Mouse (Mus musculus) testis, adult 2 months (tissue): Measurements from ENCODE around the gene Wnt10b.

Source experiments
- CTCF ChIP-seq: fragments of 200-500 bp; IDR thresholded peaks from 2 replicates; pipeline ENCODE4 v1.5.1; 2012; ENCODE audit warnings: low read depth, mild to moderate bottlenecking, inconsistent platforms, low read length, moderate library complexity; ENCODE audit not compliant: control insufficient read depth, insufficient read depth, insufficient replicate concordance
- POLR2A ChIP-seq: fragments of 200-500 bp; IDR thresholded peaks from 2 replicates; pipeline ENCODE4 v1.6.1; 2012; ENCODE audit warnings: low read depth, mild to moderate bottlenecking, inconsistent platforms, low read length, moderate library complexity; ENCODE audit not compliant: control insufficient read depth

DNA sequence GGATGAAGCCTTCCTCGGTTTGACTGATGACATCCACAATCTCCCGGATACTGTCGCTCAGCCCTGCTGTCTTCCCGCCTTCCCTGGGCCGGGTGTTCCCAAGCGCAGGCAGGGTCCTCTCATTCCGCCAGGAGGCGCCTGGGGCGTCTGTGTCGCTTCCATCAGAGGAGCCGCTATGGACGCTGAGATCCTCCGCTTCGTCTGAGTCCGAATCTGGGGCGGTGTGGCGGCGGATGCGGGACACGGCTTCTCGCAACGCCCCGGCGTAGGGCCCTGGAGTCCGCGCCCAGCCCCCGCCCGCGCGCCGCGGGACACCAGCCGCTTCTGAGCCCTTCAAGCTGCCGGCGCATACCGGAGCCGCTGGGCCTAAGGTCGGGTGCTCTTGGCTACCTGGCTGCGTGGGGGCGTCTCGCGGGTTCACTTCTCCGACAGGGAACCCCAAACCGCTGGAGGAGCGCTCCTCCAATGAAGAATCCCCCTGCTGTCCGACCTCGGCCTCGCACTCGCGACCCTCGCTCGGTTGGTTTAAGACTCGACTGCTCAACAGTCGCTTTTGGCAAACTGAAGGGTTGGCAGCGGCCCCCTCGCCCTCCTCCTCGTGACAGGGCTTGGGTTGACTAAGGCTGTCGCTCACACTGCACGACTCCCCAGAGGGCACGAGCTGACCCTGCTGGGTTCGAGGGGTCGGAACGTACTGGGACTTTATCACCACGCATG lies 27.5 kb upstream of the Wnt10b start:
- no peak for TF ChIP-seq CTCF
- no peak for TF ChIP-seq POLR2A
